Mouse (Mus musculus): Measurements from ENCODE around the gene Mta3. TPM values are rescaled to one million over a fixed set of nuclear protein-coding genes. Genes with fewer than 3 reads are reported as not detected.

Gene Mta3
- total RNA-seq, 1 experiment, result 52.8 TPM

- TF ChIP-seq ZC3H11A (IDR thresholded peaks at IDR 0.05; ENCODE audit: borderline replicate concordance, low read depth, low read length) (no peak), MAFK (IDR thresholded peaks at IDR 0.05; ENCODE audit: insufficient read depth, low read depth, low read length) (no peak), CHD2 (IDR thresholded peaks at IDR 0.05; ENCODE audit: low read depth, low read length) (no peak), HCFC1 (IDR thresholded peaks at IDR 0.05; ENCODE audit: borderline replicate concordance, insufficient read depth, low read length) (no peak), ZNF384 (IDR thresholded peaks at IDR 0.05; ENCODE audit: low read depth, low read length) (no peak)
- no peak overlapping the region for H3K9ac ChIP-seq (ENCODE audit: insufficient read depth, low read depth, low read length, poor library complexity, severe bottlenecking)
- DNase-seq (ENCODE audit: low read depth, low spot score), result no peak
- H3K4me3 ChIP-seq (ENCODE audit: insufficient read depth in 1 of 2, low read depth in 1 of 2, low read length in 2 of 2, poor library complexity in 1 of 2, severe bottlenecking in 1 of 2), result no peak overlapping the region
- in situ Hi-C loops (cut with MboI; ENCODE audit: low sequenced_read_pairs in 2 of 2, unreplicated experiment in 2 of 2), result no loop called here
- H3K4me1 ChIP-seq (ENCODE audit: control insufficient read depth in 2 of 2, insufficient read depth in 2 of 2, low read length in 2 of 2, poor library complexity in 1 of 2), result peaks cover 0 to 3% of the 10 kb centered on the region in 2 experiments; a peak in 1 of 4 replicates
- H3K36me3 ChIP-seq (ENCODE audit: control insufficient read depth, insufficient read depth, low read length, poor library complexity, severe bottlenecking), result peaks cover 31% of the 10 kb centered on the region
- no peaks in the 10 kb centered on the region for H3K9me3 ChIP-seq (ENCODE audit: control insufficient read depth, insufficient read depth, low read depth, low read length)
- no peak overlapping the region for H3K27ac ChIP-seq (ENCODE audit: insufficient read depth, low read depth, low read length, poor library complexity, severe bottlenecking)
These were observed 61.1 kb downstream of the Mta3 start for GRCm38 (mm10) chr17:83767064-83767463.

DNA sequence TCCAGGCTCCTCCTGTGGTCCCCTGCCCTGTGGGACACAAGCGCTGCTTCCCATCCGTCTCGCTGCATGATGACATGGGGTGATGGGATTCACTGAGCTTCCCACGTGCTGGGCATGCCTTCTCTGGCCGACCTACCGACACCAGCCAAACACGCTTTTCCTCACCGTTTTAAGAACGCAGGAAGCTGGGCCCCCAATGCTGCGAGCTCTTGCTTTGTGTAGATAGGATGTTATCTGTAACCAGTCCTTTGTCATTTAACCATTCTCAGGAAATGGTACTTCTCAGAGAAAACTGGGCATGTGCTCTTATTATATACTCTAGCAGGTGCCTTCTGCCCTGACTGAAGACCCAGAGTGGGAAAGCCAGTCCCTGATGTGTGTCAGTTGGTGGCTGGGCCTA lies 62.3 kb downstream of the Mta3 start:
- DNase-seq (ENCODE audit: low read depth, low spot score), result no peak
- in situ Hi-C loops (cut with MboI; ENCODE audit: low sequenced_read_pairs in 2 of 2, unreplicated experiment in 2 of 2), result no loop called here
- TF ChIP-seq HCFC1 (IDR thresholded peaks at IDR 0.05; ENCODE audit: borderline replicate concordance, insufficient read depth, low read length) (no peak), ZC3H11A (IDR thresholded peaks at IDR 0.05; ENCODE audit: borderline replicate concordance, low read depth, low read length) (no peak), CHD2 (IDR thresholded peaks at IDR 0.05; ENCODE audit: low read depth, low read length) (no peak), ZNF384 (IDR thresholded peaks at IDR 0.05; ENCODE audit: low read depth, low read length) (no peak), MAFK (IDR thresholded peaks at IDR 0.05; ENCODE audit: insufficient read depth, low read depth, low read length) (no peak)
- peaks cover 28% of the 10 kb centered on the region for H3K36me3 ChIP-seq (ENCODE audit: control insufficient read depth, insufficient read depth, low read length, poor library complexity, severe bottlenecking)
- peaks cover 0 to 3% of the 10 kb centered on the region in 2 experiments; a peak in 1 of 4 replicates for H3K4me1 ChIP-seq (ENCODE audit: control insufficient read depth in 2 of 2, insufficient read depth in 2 of 2, low read length in 2 of 2, poor library complexity in 1 of 2)
- no peaks in the 10 kb centered on the region for H3K9me3 ChIP-seq (ENCODE audit: control insufficient read depth, insufficient read depth, low read depth, low read length)
- no peak overlapping the region for H3K4me3 ChIP-seq (ENCODE audit: insufficient read depth in 1 of 2, low read depth in 1 of 2, low read length in 2 of 2, poor library complexity in 1 of 2, severe bottlenecking in 1 of 2)
- H3K9ac ChIP-seq (ENCODE audit: insufficient read depth, low read depth, low read length, poor library complexity, severe bottlenecking), result no peak overlapping the region
- H3K27ac ChIP-seq (ENCODE audit: insufficient read depth, low read depth, low read length, poor library complexity, severe bottlenecking), result no peak overlapping the region

- in situ Hi-C loops (cut with MboI; ENCODE audit: low sequenced_read_pairs in 2 of 2, unreplicated experiment in 2 of 2), result no loop called here
- Histone ChIP-seq H3K4me1 (ENCODE audit: control insufficient read depth in 2 of 2, insufficient read depth in 2 of 2, low read length in 2 of 2, poor library complexity in 1 of 2) (peaks cover 0 to 4% of the 10 kb centered on the region in 2 experiments; a peak in 1 of 4 replicates), H3K9ac (ENCODE audit: insufficient read depth, low read depth, low read length, poor library complexity, severe bottlenecking) (no peak overlapping the region), H3K4me3 (ENCODE audit: insufficient read depth in 1 of 2, low read depth in 1 of 2, low read length in 2 of 2, poor library complexity in 1 of 2, severe bottlenecking in 1 of 2) (no peak overlapping the region), H3K36me3 (ENCODE audit: control insufficient read depth, insufficient read depth, low read length, poor library complexity, severe bottlenecking) (peaks cover 25% of the 10 kb centered on the region; the same call in 1 of the 2 replicates), H3K9me3 (ENCODE audit: control insufficient read depth, insufficient read depth, low read depth, low read length) (no peaks in the 10 kb centered on the region), H3K27ac (ENCODE audit: insufficient read depth, low read depth, low read length, poor library complexity, severe bottlenecking) (no peak overlapping the region)
- no peak for DNase-seq (ENCODE audit: low read depth, low spot score)
- TF ChIP-seq ZNF384 (IDR thresholded peaks at IDR 0.05; ENCODE audit: low read depth, low read length) (no peak), MAFK (IDR thresholded peaks at IDR 0.05; ENCODE audit: insufficient read depth, low read depth, low read length) (no peak), HCFC1 (IDR thresholded peaks at IDR 0.05; ENCODE audit: borderline replicate concordance, insufficient read depth, low read length) (no peak), ZC3H11A (IDR thresholded peaks at IDR 0.05; ENCODE audit: borderline replicate concordance, low read depth, low read length) (no peak), CHD2 (IDR thresholded peaks at IDR 0.05; ENCODE audit: low read depth, low read length) (no peak)
These were observed 64.4 kb downstream of the Mta3 start for GRCm38 (mm10) chr17:83770371-83770770.

- in situ Hi-C loops (cut with MboI; ENCODE audit: low sequenced_read_pairs in 2 of 2, unreplicated experiment in 2 of 2), result no loop called here
- Histone ChIP-seq H3K9me3 (ENCODE audit: control insufficient read depth, insufficient read depth, low read depth, low read length) (no peaks in the 10 kb centered on the region), H3K9ac (ENCODE audit: insufficient read depth, low read depth, low read length, poor library complexity, severe bottlenecking) (no peak overlapping the region), H3K4me1 (ENCODE audit: control insufficient read depth in 2 of 2, insufficient read depth in 2 of 2, low read length in 2 of 2, poor library complexity in 1 of 2) (peaks cover 0 to 8% of the 10 kb centered on the region in 2 experiments; a peak in 1 of 4 replicates), H3K27ac (ENCODE audit: insufficient read depth, low read depth, low read length, poor library complexity, severe bottlenecking) (no peak overlapping the region), H3K36me3 (ENCODE audit: control insufficient read depth, insufficient read depth, low read length, poor library complexity, severe bottlenecking) (peaks cover 27% of the 10 kb centered on the region), H3K4me3 (ENCODE audit: insufficient read depth in 1 of 2, low read depth in 1 of 2, low read length in 2 of 2, poor library complexity in 1 of 2, severe bottlenecking in 1 of 2) (no peak overlapping the region)
- TF ChIP-seq HCFC1 (IDR thresholded peaks at IDR 0.05; ENCODE audit: borderline replicate concordance, insufficient read depth, low read length) (no peak), CHD2 (IDR thresholded peaks at IDR 0.05; ENCODE audit: low read depth, low read length) (no peak), MAFK (IDR thresholded peaks at IDR 0.05; ENCODE audit: insufficient read depth, low read depth, low read length) (no peak), ZNF384 (IDR thresholded peaks at IDR 0.05; ENCODE audit: low read depth, low read length) (no peak), ZC3H11A (IDR thresholded peaks at IDR 0.05; ENCODE audit: borderline replicate concordance, low read depth, low read length) (no peak)
- DNase-seq (ENCODE audit: low read depth, low spot score), result no peak
These were observed 65.0 kb downstream of the Mta3 start for GRCm38 (mm10) chr17:83770931-83771330.
